Mouse (Mus musculus) adrenal gland, postnatal 25 days (tissue): ENCODE results near the gene Tinagl1. TPM values are rescaled to one million over a fixed set of nuclear protein-coding genes. Genes with fewer than 3 reads are reported as not detected.

Source experiments
- DNase-seq: peaks from one replicate; pipeline ENCODE4 v3.0.0; 2021; ENCODE audit warnings: mixed read lengths
- total RNA-seq: library from RNA; stranded (reverse); gene quantifications from 2 replicates; pipeline ENCODE4 v1.2.3, GENCODE M21; 2021

Tinagl1 gene
- total RNA-seq, 1 experiment from 2014 or later: 77.1 TPM

DNA sequence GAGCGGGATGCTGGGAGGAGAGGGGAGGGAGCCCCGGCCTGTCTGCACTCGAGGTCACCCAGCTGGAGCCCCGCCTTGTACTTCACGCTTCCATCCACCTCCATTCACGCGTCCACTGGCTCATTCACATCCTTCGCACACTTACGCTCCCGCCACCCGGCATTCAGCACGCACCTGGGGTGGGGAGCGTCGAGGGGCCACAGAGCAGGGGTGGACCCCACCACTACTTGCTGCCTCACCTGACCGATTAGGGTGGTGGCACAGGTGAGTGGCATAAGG lies 35.8 kb downstream of the Tinagl1 start, which contains the start of gene Hcrtr1:
Hcrtr1 (minus strand) TSS at position 146 of the 279 bp plus-strand sequence.
- no peak for DNase-seq

DNA sequence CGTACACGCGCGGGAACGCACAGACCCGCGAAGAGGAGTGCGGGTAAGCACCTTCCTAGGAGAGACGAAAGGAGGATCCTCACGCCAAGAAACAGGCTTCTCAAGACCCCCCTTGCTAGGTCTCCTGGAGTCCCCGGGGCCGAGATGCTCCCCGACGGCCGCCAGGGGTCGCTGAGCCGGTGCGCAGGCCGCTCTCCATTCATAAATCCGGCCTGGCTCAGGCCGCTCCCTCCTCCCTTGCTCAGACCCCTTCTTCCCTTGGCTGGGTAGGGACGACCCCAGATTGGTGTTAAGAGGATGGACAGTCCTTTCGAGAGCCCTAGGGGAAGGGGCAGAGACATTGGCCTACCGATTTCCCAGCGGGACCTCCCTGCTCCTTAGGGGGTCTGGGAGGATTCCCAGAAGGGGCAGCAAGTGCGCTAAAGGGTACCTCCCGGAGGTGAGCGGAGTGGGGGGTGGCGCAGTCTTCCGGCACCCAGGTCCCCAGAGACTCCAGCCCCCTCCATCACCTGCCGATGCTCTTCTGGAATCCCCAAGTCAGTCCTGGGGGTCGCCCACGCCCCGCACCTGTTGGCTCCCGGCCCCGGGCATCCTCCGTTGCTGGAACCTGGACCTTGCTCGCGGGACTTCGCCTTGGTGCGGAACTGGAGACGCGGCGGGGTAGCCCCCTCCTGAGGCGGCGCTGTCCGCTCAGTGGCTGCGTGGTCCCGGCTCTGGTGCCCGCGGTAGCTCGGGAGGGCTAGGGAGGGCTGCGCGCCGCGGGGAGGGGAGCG lies 36.3 kb downstream of the Tinagl1 start:
- peak; percentile 80 for DNase-seq

GRCm38 (mm10) chr4:130133399-130133798 lies 41.5 kb downstream of the Tinagl1 start:
- no peak for DNase-seq

GRCm38 (mm10) chr4:130131448-130132105 lies 43.3 kb downstream of the Tinagl1 start:
- DNase-seq: no peak

- peak; percentile 35 for DNase-seq
Measured at GRCm38 (mm10) chr4:130130641-130131350, 44.1 kb downstream of the Tinagl1 start.

DNA sequence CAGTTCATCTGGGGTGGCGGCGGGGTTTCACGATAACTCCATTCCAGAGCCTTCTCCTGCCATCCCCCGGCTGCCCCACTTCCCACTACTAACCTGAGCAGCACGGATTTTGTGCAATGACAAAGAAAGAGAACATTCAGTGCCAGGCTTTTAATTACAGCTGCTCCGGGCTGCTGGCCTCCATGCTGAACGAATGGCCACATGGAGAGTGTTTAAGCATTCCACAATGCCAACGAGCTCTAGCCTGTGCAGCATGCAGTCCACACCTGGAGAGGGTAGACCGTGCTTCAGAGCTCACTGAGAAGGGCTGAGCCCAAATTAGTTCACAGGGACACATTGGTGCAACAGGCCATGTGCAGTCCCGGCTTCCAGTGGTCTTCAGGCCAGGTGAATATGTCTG lies 44.8 kb downstream of the Tinagl1 start:
- DNase-seq: no peak

DNA sequence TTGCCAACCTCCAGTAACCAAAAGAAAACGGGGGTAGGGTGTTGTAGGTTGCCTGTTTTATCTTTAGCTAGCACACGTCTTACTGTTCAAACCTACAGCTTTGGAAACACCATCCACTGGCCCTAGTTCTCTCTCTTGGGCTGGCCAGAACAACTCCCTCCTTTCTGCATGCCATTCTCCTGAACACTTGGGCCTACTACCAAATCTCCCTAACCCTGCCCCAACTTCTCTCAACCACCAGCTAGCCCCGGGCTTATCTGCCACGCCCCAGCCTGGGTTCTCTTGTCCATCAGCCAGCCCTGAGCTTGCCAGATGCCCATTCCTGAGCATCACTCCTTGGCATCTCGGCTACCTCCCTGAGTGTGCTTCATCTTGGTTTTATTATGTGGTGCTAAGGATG lies 46.0 kb downstream of the Tinagl1 start:
- DNase-seq: no peak

DNA sequence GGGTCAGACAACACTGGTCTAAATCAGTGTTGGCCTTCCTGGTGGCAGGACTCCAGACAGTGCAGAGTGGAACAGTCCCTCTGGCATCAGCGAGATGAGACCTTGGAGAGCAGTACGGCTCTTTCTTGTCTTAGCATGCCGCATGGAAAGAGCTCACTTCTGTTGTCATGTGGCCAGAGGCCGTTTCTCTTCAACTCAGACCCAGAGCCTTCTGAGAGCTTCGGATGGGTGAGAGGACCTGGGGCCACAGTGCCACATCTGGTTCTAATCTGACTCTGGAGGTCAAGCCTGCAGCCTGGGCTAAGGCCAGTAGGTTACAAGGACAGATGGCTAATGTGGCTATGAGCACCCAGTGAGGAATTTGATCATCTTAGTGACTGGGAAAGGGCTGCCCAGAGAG lies 49.0 kb downstream of the Tinagl1 start:
- DNase-seq: peak; percentile 48

DNA sequence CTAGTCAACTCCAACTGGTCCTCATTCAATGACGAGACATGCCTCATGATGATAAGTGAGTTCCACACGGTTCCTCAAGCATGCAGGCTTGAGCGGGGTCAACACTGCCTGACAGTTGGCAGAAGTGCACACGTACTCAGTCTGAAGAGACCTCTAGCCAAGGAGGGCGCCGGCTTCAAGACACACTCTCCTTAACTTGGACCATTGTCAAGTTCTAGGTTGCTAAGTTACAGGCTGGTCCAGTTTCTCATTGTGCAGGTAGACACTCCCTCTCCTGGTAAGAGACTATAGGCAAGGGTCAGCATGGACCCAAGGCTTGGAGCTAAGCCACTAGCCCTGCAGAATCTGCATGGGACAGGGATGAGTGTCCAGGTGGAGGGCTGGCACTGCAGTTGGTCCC lies 49.8 kb downstream of the Tinagl1 start:
- no peak for DNase-seq

DNA sequence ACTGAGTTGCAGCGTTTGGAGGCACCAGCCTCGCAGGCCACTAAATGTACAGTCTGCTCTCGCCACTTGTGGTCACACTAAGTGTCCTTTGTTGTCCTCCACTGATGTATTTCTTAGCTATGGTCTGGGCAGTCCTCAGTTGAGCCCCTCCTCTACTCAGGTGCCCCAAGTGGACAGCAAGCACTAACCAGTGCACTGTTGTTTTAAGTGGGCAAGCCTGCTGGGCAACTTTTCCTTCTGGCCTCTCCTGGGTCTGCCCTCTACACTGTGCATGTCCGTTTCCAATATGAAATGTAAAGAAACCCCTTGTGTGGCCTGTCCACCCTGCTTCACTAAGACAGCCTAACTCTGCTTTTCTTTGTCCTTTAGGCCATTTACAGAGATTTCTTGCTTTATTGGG lies 50.8 kb downstream of the Tinagl1 start:
- no peak for DNase-seq

DNA sequence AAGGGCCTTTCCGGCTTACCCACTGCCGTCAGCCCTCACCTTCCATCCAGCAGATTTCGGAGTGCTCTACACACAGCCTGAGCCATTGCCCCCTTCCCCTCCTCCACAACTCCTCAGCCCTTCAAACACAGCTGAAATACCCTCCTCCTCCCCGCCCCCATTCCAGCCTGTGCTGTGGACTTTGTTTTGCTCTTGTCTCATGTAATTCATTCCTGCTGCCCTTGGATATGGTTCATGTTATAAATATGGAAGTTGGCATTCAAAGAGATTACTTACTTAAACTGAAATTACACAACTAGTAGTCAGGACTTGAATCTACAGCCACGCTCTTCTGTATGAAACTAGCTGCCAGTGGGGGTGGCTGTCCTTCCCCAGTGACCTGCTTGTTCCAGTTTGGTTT lies 51.9 kb downstream of the Tinagl1 start:
- no peak for DNase-seq

GRCm38 (mm10) chr4:130121560-130121959 lies 53.4 kb downstream of the Tinagl1 start:
- DNase-seq: no peak

- DNase-seq: no peak
Measured at GRCm38 (mm10) chr4:130120752-130121151, 54.2 kb downstream of the Tinagl1 start.

Other genes starting within 250 kb of the Tinagl1 start
- 0.86 and 3.4 TPM in 2 replicates for gene Spocd1, start 245.9 kb downstream of the Tinagl1 start, total RNA-seq
- gene Adgrb2, start 190.3 kb downstream of the Tinagl1 start, total RNA-seq: 22.7 and 29.8 TPM in 2 replicates
- gene Col16a1, start 127.3 kb downstream of the Tinagl1 start, total RNA-seq: 14.1 and 14.8 TPM in 2 replicates
- gene Pef1, start 72.6 kb downstream of the Tinagl1 start, total RNA-seq: 68.0 and 70.3 TPM in 2 replicates
- 0.57 and 0.76 TPM in 2 replicates for gene Hcrtr1, start 35.8 kb downstream of the Tinagl1 start, total RNA-seq
- gene Gm853, start 47.3 kb upstream of the Tinagl1 start, total RNA-seq: not detected in 2 replicates
- gene Serinc2, start 104.1 kb upstream of the Tinagl1 start, total RNA-seq: 0.85 and 0.90 TPM in 2 replicates
- gene Fabp3, start 133.5 kb upstream of the Tinagl1 start, total RNA-seq: 44.7 and 45.0 TPM in 2 replicates
- not detected in 2 replicates for gene Gm10570, start 133.6 kb upstream of the Tinagl1 start, total RNA-seq
- gene Zcchc17, start 184.8 kb upstream of the Tinagl1 start, total RNA-seq: 40.3 and 43.1 TPM in 2 replicates
- 34.9 and 36.3 TPM in 2 replicates for gene Snrnp40, start 185.0 kb upstream of the Tinagl1 start, total RNA-seq